Mouse (Mus musculus) embryonic facial prominence, embryonic 10.5 days (tissue): Measurements from ENCODE around the gene Tmem45a. TPM values are rescaled to one million over a fixed set of nuclear protein-coding genes. Genes with fewer than 3 reads are reported as not detected.

Experiments used
- DNase-seq: peaks from one replicate; pipeline ENCODE4 v3.0.0-alpha.2; 2017; ENCODE audit warnings: low spot score
- H3K27ac ChIP-seq: fragments of 300-500 bp; sonication (generic); replicated peaks from 2 replicates; pipeline ENCODE4 v1.5.1; 2016; ENCODE audit warnings: mild to moderate bottlenecking
- H3K27me3 ChIP-seq: fragments of 300-500 bp; sonication (generic); replicated peaks from 2 replicates; pipeline ENCODE4 v1.6.1; 2016; ENCODE audit warnings: low read depth, mild to moderate bottlenecking; ENCODE audit not compliant: poor library complexity, severe bottlenecking
- H3K36me3 ChIP-seq: fragments of 300-500 bp; sonication (generic); replicated peaks from 2 replicates; pipeline ENCODE4 v1.6.1; 2016; ENCODE audit warnings: mild to moderate bottlenecking, moderate library complexity
- H3K4me1 ChIP-seq: fragments of 300-500 bp; sonication (generic); 2 replicates; pipeline ENCODE4 v1.6.1; 2016
- H3K4me3 ChIP-seq: fragments of 300-500 bp; sonication (generic); 2 replicates; pipeline ENCODE4 v1.5.1; 2016; ENCODE audit warnings: mild to moderate bottlenecking, moderate library complexity
- H3K9me3 ChIP-seq: fragments of 300-500 bp; sonication (generic); 2 replicates; pipeline ENCODE4 v1.6.1; 2016; ENCODE audit warnings: mild to moderate bottlenecking
- WGBS: fragments of 180-500 bp; shearing (Covaris S2); methylation state at CpG from one replicate; pipeline ENCODE4 v1.1.7; 2016; 5-methylcytosine and 5-hydroxymethylcytosine counted together
- polyA plus RNA-seq: library from polyadenylated mRNA; unstranded; fragments of >200 nt; fragmentation: Nextera tagmentation; extraction: Ambion mirVana; gene quantifications from 2 replicates; pipeline ENCODE4 v1.2.1, GENCODE M21; 2016

Tmem45a gene
- polyA plus RNA-seq, 1 experiment from 2014 or later = 8.8 TPM

DNA sequence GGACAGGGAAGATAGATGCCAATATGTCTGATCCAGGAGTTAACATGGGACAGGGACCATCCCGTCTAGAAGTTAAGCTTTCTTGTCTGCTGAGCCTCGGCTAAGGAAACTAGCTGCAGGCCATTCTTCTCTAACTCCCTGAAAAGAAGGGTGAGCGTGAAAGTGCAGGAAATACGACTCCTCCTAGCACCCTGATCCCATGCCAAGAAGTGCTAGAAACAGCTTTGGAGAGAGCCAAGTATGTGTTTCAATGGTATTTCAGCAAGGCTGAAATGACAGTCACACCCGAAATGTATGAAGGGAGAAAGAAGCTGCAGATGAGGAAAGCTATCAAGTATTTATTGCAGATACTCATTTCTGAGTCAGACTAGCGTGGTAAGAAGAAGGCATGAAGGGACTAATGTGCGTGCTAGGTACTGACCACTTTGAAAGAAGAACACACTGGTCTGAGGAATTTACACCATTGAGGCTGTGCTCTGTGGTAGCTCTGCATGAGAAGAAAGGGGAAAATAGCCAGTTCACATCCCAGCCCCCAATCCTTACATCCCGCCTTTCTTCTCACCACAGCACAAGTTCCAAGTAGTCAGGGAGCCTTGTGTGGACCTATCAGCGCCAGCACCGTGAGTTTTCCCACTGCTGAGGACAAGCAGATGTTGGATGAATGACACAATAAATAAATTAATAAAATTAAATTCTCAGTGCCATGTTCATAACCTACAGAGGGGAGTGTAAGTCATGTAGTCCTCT lies 33.0 kb downstream of the Tmem45a start:
- H3K4me1 ChIP-seq = 0 out of 2 replicates have a peak, but pooled peaks cover 5% of the 10 kb centered on the region
- 64% methylated on average over 10 of the region's 10 CpGs for WGBS
- no peak overlapping the region for H3K27ac ChIP-seq
- H3K36me3 ChIP-seq = no peaks in the 10 kb centered on the region
- H3K9me3 ChIP-seq = no peaks in the 10 kb centered on the region
- no peak for DNase-seq
- H3K27me3 ChIP-seq = no peaks in the 10 kb centered on the region
- no peak overlapping the region for H3K4me3 ChIP-seq

DNA sequence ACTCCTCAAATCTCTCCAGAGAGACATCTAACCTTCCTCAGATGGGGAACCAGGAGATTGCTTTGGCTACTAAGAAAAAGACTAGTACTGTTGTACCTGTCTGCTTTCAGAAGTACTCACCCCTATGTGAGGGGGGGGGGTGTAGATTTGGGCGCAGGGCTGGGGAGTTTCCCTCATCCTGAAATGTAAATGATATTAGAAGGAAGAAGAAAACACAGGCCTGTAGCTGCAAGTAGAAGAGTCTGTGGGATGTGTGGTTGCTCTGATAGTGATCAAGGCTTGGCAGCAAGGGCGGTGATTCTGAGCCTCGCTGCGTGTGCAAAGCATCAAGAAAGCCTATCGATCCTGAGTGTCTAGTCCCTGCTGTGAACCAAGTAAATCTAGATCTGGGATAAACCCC lies 43.0 kb downstream of the Tmem45a start:
- no peaks in the 10 kb centered on the region for H3K4me1 ChIP-seq
- DNase-seq = no peak
- H3K36me3 ChIP-seq = no peaks in the 10 kb centered on the region
- no peaks in the 10 kb centered on the region for H3K27me3 ChIP-seq
- no peaks in the 10 kb centered on the region for H3K9me3 ChIP-seq
- 91% methylated on average over 5 of the region's 5 CpGs for WGBS
- H3K4me3 ChIP-seq = no peak overlapping the region
- no peak overlapping the region for H3K27ac ChIP-seq

DNA sequence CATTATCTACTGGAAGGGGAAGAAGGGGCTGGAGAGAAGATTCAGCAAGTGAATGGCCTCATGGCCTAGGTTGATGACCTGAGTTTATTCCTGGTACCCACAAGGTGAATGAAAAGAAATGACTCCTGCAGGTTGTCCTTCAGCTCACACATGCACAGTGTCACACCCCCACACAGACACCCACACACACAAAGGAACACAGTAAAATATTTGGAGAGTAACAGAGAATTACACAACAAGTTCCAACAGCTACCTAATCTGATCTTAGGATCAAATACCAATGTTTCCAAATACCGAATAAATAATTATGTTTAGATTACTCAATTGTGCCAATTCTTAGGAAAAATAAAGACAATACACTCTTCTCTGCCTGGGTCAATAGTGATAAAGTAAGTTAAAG lies 52.7 kb downstream of the Tmem45a start:
- no peak overlapping the region for H3K4me3 ChIP-seq
- WGBS = 94% methylated on average over 1 of the region's 1 CpGs
- no peaks in the 10 kb centered on the region for H3K4me1 ChIP-seq

DNA sequence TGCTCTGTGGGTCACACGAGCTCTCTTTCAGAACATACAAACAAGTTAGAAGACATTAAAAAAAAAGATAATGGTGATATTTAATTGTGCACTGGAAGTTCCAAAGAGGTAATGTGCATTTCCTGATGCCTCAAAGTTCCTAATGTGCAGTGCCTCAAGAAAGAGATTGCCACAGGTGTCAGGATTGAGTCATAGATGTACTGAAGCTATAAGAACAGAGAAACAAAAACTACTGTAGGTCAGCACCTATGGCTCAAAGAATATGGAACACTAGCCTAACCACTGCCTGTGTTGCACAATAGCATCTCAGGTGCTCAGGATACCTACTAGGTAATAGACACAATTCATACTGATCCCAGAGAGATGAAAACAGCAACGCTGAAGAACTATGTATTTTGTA lies 54.0 kb downstream of the Tmem45a start:
- 83% methylated on average over 2 of the region's 2 CpGs for WGBS
- no peaks in the 10 kb centered on the region for H3K9me3 ChIP-seq
- H3K27ac ChIP-seq = no peak overlapping the region
- no peak for DNase-seq
- no peaks in the 10 kb centered on the region for H3K27me3 ChIP-seq
- H3K4me1 ChIP-seq = no peaks in the 10 kb centered on the region
- H3K4me3 ChIP-seq = no peak overlapping the region
- H3K36me3 ChIP-seq = no peaks in the 10 kb centered on the region

More for the DNA sequence above, 52.7 kb downstream of the Tmem45a start:
- no peaks in the 10 kb centered on the region for H3K9me3 ChIP-seq
- no peaks in the 10 kb centered on the region for H3K36me3 ChIP-seq
- DNase-seq = no peak
- H3K27me3 ChIP-seq = no peaks in the 10 kb centered on the region
- no peak overlapping the region for H3K27ac ChIP-seq

DNA sequence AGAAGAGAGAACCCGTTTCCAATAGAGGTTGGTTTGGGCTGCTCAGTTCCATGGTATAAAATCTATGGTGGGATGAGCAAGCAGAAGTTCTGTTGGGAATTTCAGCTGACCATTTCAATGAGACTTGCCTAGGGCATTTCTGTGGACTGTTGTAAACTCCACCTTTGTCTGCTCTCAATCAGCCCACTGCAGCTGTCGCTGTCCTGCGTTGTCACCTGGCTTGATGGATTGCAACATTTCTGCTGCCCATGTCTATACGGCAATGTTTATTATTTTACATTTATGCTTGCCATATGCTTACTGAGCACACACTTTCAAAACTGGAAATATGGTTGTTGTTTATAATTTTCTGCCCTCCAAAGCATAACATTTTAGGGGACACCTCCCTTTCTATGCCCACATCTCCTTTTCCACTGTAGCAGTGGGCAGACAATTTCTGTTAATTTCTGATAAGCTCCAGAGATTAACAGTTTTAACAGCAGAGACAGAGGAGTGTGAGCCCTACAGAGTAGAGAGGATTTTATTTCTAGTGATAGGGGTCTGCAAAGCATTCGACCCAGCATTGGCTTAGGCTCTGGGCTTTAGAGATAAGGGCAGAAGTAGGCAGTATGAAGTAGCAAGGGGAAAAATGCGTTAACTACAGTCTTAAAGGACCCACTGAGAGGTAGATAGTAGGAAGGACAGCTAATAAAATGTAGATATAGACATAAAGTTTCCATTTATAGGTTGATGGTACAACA lies 84.4 kb downstream of the Tmem45a start:
- no peaks in the 10 kb centered on the region for H3K4me1 ChIP-seq
- H3K4me3 ChIP-seq = no peak overlapping the region
- H3K9me3 ChIP-seq = no peaks in the 10 kb centered on the region
- H3K36me3 ChIP-seq = no peaks in the 10 kb centered on the region
- no peaks in the 10 kb centered on the region for H3K27me3 ChIP-seq
- no peak overlapping the region for H3K27ac ChIP-seq
- whole genome bisulfite sequencing = 87% methylated on average over 6 of the region's 6 CpGs
- DNase-seq = no peak

DNA sequence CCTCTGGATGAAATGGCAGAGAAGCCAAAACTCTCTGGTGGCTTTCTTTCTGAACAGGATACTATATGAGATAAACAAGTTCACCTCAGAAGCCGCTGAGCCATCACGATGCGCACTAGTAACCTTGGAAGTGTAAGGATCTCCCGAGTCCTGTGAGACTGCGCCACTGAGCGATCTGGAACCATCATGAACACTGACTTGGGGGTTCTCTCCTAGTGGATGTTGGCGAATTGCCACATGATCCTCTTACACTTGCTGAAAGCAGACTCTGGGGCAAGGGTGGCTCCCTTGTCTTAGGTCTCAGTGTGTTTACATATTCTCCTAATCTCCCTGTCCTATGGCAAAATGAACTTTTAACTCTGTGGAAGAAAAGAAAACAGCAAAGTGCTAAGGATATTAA lies 85.0 kb downstream of the Tmem45a start:
- 87% methylated on average over 7 of the region's 7 CpGs for WGBS
- Histone ChIP-seq H3K27me3 (no peaks in the 10 kb centered on the region), H3K4me3 (no peak overlapping the region), H3K4me1 (no peaks in the 10 kb centered on the region), H3K9me3 (no peaks in the 10 kb centered on the region), H3K27ac (no peak overlapping the region), H3K36me3 (no peaks in the 10 kb centered on the region)
- DNase-seq = no peak

DNA sequence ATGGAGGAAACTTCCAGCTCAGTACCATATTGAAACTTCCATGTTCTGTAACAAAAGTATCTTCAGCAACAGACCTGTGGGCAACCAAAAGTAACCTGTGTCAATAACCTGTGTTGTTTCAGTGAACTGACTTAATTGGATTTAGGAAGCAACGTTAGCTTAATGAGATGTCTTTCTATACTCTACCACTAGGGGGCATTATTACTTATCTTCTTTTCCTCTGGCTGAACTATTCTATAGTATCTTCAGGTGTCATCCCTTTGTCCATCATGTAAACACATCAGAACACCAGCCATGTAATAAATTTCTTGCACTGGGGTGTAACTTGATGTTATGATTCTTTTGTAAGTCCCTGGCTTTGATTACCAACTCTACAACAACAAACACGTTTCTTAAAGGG lies 85.5 kb downstream of the Tmem45a start:
- Histone ChIP-seq H3K4me1 (no peaks in the 10 kb centered on the region), H3K4me3 (no peak overlapping the region), H3K36me3 (no peaks in the 10 kb centered on the region), H3K27me3 (no peaks in the 10 kb centered on the region), H3K27ac (no peak overlapping the region), H3K9me3 (no peaks in the 10 kb centered on the region)
- WGBS = 43% methylated on average over 2 of the region's 2 CpGs
- no peak for DNase-seq

DNA sequence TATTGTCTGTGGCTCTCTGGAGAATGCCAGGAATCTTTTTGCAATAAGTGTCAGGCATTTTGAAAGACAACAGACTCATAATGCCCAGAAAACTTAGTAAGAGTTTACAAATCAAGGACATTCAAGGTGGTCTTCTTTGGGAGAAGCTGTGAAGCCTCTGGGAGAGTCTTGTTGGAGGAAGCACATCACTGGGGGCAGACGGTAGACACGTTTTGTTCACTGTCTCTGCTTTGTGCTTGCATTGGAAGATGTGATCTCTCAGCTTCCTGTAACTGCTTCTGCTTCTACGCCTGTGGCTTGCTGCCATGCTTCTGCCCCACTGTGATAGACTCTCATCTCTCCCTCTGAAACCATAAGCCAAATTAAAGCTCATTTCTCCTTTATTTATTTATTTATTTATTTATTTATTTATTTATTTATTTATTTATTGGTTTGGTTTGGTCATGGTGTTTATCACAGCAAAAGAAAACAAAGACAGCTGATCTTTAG lies 86.4 kb downstream of the Tmem45a start:
- no peaks in the 10 kb centered on the region for H3K4me1 ChIP-seq
- WGBS = 83% methylated on average over 3 of the region's 3 CpGs
- H3K4me3 ChIP-seq = no peak overlapping the region

DNA sequence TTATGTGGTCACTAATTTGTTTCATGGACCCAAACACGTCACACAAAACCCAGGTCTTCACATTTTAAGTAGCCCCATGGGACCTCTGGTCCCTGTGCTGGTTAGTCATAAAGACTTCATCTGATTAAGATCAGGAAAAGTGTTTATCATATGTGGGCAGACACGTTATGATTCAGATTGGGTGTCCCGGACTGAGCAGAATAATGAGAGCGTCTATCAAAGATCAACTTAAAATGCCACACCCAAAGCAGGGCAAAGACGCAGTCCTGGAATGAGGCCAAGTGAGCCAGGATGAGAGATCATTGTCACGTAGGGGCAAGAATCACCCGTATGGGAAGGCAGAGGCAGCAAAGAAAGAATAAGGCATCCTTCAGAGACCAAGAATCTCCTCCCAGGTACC lies 87.1 kb downstream of the Tmem45a start:
- H3K27me3 ChIP-seq = no peaks in the 10 kb centered on the region
- 88% methylated on average over 7 of the region's 7 CpGs for WGBS
- no peaks in the 10 kb centered on the region for H3K36me3 ChIP-seq
- H3K27ac ChIP-seq = no peak overlapping the region
- H3K9me3 ChIP-seq = no peaks in the 10 kb centered on the region
- no peaks in the 10 kb centered on the region for H3K4me1 ChIP-seq
- DNase-seq = no peak
- no peak overlapping the region for H3K4me3 ChIP-seq

More for the DNA sequence above, 86.4 kb downstream of the Tmem45a start:
- Histone ChIP-seq H3K27me3 (no peaks in the 10 kb centered on the region), H3K36me3 (no peaks in the 10 kb centered on the region), H3K27ac (no peak overlapping the region), H3K9me3 (no peaks in the 10 kb centered on the region)
- DNase-seq = no peak

DNA sequence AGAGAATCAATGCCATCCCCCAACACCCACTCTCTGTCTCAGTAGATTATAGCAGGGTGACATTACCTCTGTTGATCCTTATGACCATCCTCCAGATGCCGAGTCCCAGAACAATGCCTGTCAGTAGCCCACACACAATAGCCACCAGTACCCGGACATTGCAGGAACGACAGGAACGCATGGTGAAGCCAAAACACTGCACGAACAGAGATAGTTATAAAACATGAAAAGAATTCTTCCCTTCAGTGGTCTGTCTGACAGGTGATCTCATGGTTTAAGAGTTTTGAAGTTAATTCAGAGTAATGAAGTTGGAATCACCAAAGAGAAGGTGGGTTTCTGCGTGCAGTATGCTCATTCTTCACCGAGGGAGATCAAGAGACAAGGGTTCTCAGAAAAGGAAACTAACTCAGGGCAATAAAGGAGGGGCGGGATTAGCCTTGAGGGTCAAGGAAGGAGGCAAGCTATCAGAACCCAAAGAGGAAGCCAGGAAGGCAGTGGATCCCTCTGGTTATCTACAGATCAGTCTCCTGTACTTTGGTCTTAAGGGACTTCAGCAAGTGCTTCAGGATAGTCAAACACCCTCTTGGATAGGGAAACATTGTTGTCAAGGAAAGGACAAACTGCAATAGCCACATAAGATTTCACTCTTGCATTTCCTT lies 90.4 kb downstream of the Tmem45a start, which contains the start of gene Adgrg7:
Adgrg7 (minus strand) TSS at position 375 of the 659 bp plus-strand sequence.
- 83% methylated on average over 8 of the region's 8 CpGs for WGBS
- no peak within 1 kb of the TSS for H3K27ac ChIP-seq
- H3K4me3 ChIP-seq = no peak within 1 kb of the TSS
- no peaks in the 10 kb centered on the region for H3K36me3 ChIP-seq
- no peaks in the 10 kb centered on the region for H3K9me3 ChIP-seq
- no peaks in the 10 kb centered on the region for H3K27me3 ChIP-seq
- H3K4me1 ChIP-seq = no peaks in the 10 kb centered on the region
- no peak for DNase-seq

DNA sequence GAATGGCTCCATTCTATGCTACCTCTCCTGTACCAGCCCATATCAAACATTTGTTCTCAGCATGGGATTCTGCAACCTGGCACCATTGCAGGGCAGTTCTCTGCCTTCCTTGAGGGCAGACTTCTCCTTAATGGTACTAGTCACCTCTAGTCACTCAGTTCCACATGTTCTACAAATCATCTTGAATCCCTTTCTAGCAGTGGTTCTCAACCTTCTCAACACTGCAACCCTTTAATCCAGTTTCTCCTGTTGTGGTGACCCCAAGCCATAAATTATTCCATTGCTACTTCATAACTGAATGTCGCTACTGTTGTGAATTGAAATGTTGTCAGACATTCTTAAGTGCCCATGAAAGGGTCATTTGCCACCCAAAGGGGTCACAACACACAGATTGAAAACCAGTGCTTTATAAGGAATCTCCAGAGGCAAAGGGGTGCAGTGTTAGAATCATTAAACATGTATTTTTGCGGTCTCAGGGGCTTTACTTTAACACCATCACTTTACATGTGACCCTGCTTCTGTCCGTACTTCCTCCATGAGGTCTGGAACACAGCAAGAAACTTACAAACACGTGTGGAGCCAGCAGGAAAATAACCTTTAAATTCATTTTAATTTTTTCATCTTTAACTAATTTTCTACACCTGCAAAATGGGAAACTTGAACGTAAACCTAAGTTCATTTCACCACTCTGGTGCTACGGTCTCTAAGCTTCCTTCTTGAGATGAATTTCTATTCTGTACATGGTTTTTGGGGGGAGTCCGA lies 91.4 kb downstream of the Tmem45a start:
- H3K36me3 ChIP-seq = no peaks in the 10 kb centered on the region
- WGBS = 87% methylated on average over 7 of the region's 7 CpGs
- no peak overlapping the region for H3K27ac ChIP-seq
- DNase-seq = no peak
- H3K9me3 ChIP-seq = no peaks in the 10 kb centered on the region
- H3K4me3 ChIP-seq = no peak overlapping the region
- no peaks in the 10 kb centered on the region for H3K4me1 ChIP-seq
- H3K27me3 ChIP-seq = no peaks in the 10 kb centered on the region

DNA sequence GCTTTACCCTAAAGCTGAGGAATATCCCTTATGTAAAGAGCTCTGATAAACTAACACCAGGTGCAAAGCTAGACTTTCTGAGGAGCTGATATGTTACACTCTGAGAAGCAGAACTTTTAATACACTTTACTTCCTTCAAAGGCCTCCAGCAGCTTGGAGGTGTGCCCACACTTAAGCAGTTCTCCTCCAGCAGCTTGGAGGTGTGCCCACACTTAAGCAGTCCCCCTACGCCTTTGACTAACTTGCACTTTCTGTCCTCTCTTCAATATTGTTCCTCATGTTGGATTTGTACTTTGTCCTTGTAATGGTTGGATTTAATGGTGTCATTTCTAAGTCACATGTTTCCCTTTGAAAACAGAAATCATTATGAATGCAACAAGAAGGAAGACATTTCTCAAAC lies 92.2 kb downstream of the Tmem45a start:
- H3K9me3 ChIP-seq = no peaks in the 10 kb centered on the region
- WGBS = 86% methylated on average over 1 of the region's 1 CpGs
- H3K4me1 ChIP-seq = no peaks in the 10 kb centered on the region
- no peak for DNase-seq
- no peaks in the 10 kb centered on the region for H3K27me3 ChIP-seq
- H3K4me3 ChIP-seq = no peak overlapping the region
- H3K36me3 ChIP-seq = no peaks in the 10 kb centered on the region
- no peak overlapping the region for H3K27ac ChIP-seq
